Comparison of ENCODE assay signal across 10 mouse cellular contexts in genomic region chr8:46488085-46488561, GRCm38 (mm10). TPM values are rescaled to one million over a fixed set of nuclear protein-coding genes. Genes with fewer than 3 reads are reported as not detected.
A peak's percentile ranks its signal among the peaks of the same experiment; 100 is the strongest.
DNase-seq lines count a peak whose midpoint lies in the region; ATAC-seq and TF ChIP-seq lines count a peak whose summit lies in the region.
"Had no signal": no experiment of that assay in that cellular context is flagged by ENCODE, and none has a peak within 500 bp of the region (broad histone marks: within the 10 kb centered on the region; RNA-seq: fewer than 3 reads in every experiment).

No protein-coding gene starts in this region.

- H3K9me3 ChIP-seq in forebrain, embryonic 10.5 days = no peaks in the 10 kb centered on the region
- no peaks in the 10 kb centered on the region for H3K9me3 ChIP-seq in forebrain, embryonic 11.5 days (ENCODE audit: control insufficient read depth, low read length)
- H3K9me3 ChIP-seq in hindbrain, postnatal 0 days (ENCODE audit: low read length) = no peaks in the 10 kb centered on the region
- no peaks in the 10 kb centered on the region for H3K9me3 ChIP-seq in intestine, embryonic 15.5 days

- no peak for ATAC-seq in forebrain, embryonic 11.5 days (replicated peaks; ENCODE audit: low FRiP score)
- peak; percentile 78 for ATAC-seq in hindbrain, postnatal 0 days
- ATAC-seq in intestine, embryonic 15.5 days = no peak
- ATAC-seq: CD4-positive, CD25-positive, alpha-beta regulatory T cell, adult 4 months had no signal

- H3K9ac ChIP-seq in forebrain, embryonic 11.5 days (ENCODE audit: low read length) = no peak overlapping the region
- H3K9ac ChIP-seq in hindbrain, postnatal 0 days (replicated peaks; ENCODE audit: low read length) = no peak overlapping the region
- no peak overlapping the region for H3K9ac ChIP-seq in intestine, embryonic 15.5 days

- WGBS in forebrain, embryonic 10.5 days = 47% methylated on average over 7 of the region's 7 CpGs
- WGBS in forebrain, embryonic 11.5 days = 34% methylated on average over 7 of the region's 7 CpGs
- WGBS in hindbrain, postnatal 0 days = 20% methylated on average over 7 of the region's 7 CpGs
- 40% methylated on average over 7 of the region's 7 CpGs for WGBS in intestine, embryonic 15.5 days

- H3K4me1 ChIP-seq in forebrain, embryonic 10.5 days = peaks cover 26% of the 10 kb centered on the region
- peaks cover 3% of the 10 kb centered on the region; the same call in 1 of the 2 replicates for H3K4me1 ChIP-seq in forebrain, embryonic 11.5 days (replicated peaks; ENCODE audit: control insufficient read depth, insufficient read depth, low read length)
- peaks cover 22% of the 10 kb centered on the region for H3K4me1 ChIP-seq in brown adipose tissue, adult 24 weeks (ENCODE audit: control insufficient read depth, insufficient read depth, insufficient read length, low read length)
- H3K4me1 ChIP-seq in hindbrain, postnatal 0 days (ENCODE audit: insufficient read depth, low read length) = peaks cover 7% of the 10 kb centered on the region
- H3K4me1 ChIP-seq in intestine, embryonic 15.5 days (replicated peaks) = peaks cover 11% of the 10 kb centered on the region

- DNase-seq in forebrain, embryonic 10.5 days (ENCODE audit: extremely low spot score, low spot score) = no peak
- DNase-seq in forebrain, embryonic 11.5 days (ENCODE audit: low spot score) = no peak
- peak in 1 of 2 experiments; percentile 33 for DNase-seq in left cerebral cortex, adult 2 months (ENCODE audit: extremely low spot score in 1 of 2, low spot score in 2 of 2)
- DNase-seq in left cerebral cortex, postnatal 36 days (ENCODE audit: low spot score in 2 of 2) = no peak
- peak; percentile 43 for DNase-seq in hindbrain, postnatal 0 days (ENCODE audit: low spot score)
- no peak for DNase-seq in cerebellum, postnatal 25 days
- DNase-seq: adrenal gland, adult 8-10 months had no signal

- no peak overlapping the region for H3K4me3 ChIP-seq in forebrain, embryonic 10.5 days
- no peak overlapping the region for H3K4me3 ChIP-seq in forebrain, embryonic 11.5 days (ENCODE audit: low read depth, low read length)
- no peak overlapping the region for H3K4me3 ChIP-seq in left cerebral cortex, adult 2 months
- peak overlapping the region; percentile 7 for H3K4me3 ChIP-seq in brown adipose tissue, adult 24 weeks (ENCODE audit: insufficient read depth, low read depth, low read length)
- H3K4me3 ChIP-seq in hindbrain, postnatal 0 days (ENCODE audit: low read length) = no peak overlapping the region
- H3K4me3 ChIP-seq in intestine, embryonic 15.5 days (replicated peaks) = no peak overlapping the region

- no peak for TF ChIP-seq CTCF in left cerebral cortex, adult 2 months (IDR thresholded peaks at IDR 0.05)
- TF ChIP-seq CTCF in hindbrain, postnatal 0 days (IDR thresholded peaks at IDR 0.05; ENCODE audit: low read depth) = no peak

- intact Hi-C loops in left cerebral cortex, adult 2 months (cut with DNase I) = no loop called here
- intact Hi-C loops in left cerebral cortex, postnatal 36 days (cut with DNase I) = no loop called here

- H3K36me3 ChIP-seq in forebrain, embryonic 10.5 days (replicated peaks) = no peaks in the 10 kb centered on the region
- H3K36me3 ChIP-seq in forebrain, embryonic 11.5 days (ENCODE audit: control insufficient read depth, insufficient read depth, low read length) = no peaks in the 10 kb centered on the region
- H3K36me3 ChIP-seq in hindbrain, postnatal 0 days (ENCODE audit: insufficient read depth, low read length) = no peaks in the 10 kb centered on the region
- H3K36me3 ChIP-seq in intestine, embryonic 15.5 days = no peaks in the 10 kb centered on the region

- no peak overlapping the region for H3K4me2 ChIP-seq in forebrain, embryonic 11.5 days (ENCODE audit: low read depth, low read length, severe bottlenecking)
- H3K4me2 ChIP-seq in hindbrain, postnatal 0 days (ENCODE audit: low read depth, low read length) = no peak overlapping the region
- no peak overlapping the region for H3K4me2 ChIP-seq in intestine, embryonic 15.5 days (replicated peaks)

- no peaks in the 10 kb centered on the region for H3K27me3 ChIP-seq in forebrain, embryonic 10.5 days (ENCODE audit: poor library complexity, severe bottlenecking)
- H3K27me3 ChIP-seq in forebrain, embryonic 11.5 days (ENCODE audit: control insufficient read depth, insufficient read depth, low read length) = no peaks in the 10 kb centered on the region
- no peaks in the 10 kb centered on the region for H3K27me3 ChIP-seq in hindbrain, postnatal 0 days (ENCODE audit: insufficient read depth, low read length)
- H3K27me3 ChIP-seq in intestine, embryonic 15.5 days (replicated peaks) = no peaks in the 10 kb centered on the region

- H3K27ac ChIP-seq in forebrain, embryonic 10.5 days = peak overlapping the region; percentile 45
- H3K27ac ChIP-seq in forebrain, embryonic 11.5 days (ENCODE audit: low read depth, low read length) = no peak overlapping the region
- H3K27ac ChIP-seq in left cerebral cortex, adult 2 months = peak overlapping the region; percentile 51; the same call in 1 of the 2 replicates
- peak overlapping the region; percentile 57 for H3K27ac ChIP-seq in brown adipose tissue, adult 24 weeks (replicated peaks; ENCODE audit: low read depth, low read length)
- H3K27ac ChIP-seq in hindbrain, postnatal 0 days = no peak overlapping the region
- no peak overlapping the region for H3K27ac ChIP-seq in intestine, embryonic 15.5 days

RNA-seq across cellular contexts. Expression of gene Acsl1, which starts 17.3 kb away (rescaled TPM):
- polyA plus RNA-seq in forebrain, embryonic 10.5 days (2016; fragmentation: Nextera tagmentation; extraction: Ambion mirVana) = 6.5 and 6.9 TPM in 2 replicates
- polyA plus RNA-seq in forebrain, embryonic 11.5 days (2014; fragmentation: Nextera tagmentation; extraction: Ambion mirVana) = 6.2 and 6.7 TPM in 2 replicates
- 10 to 100 TPM; 41.4 to 45.8 TPM for total RNA-seq in left cerebral cortex, adult 2 months (2021)
- total RNA-seq in left cerebral cortex, postnatal 36 days (2021) = 10 to 100 TPM; 42.6 to 52.0 TPM
- polyA plus RNA-seq in brown adipose tissue, adult 24 weeks (2012; ENCODE audit: insufficient read depth, insufficient read length, missing spikeins) = 734 and 1,073 TPM in 2 replicates
- total RNA-seq in hindbrain, postnatal 0 days (2014; rRNA removed) = 29.0 and 40.3 TPM in 2 replicates
- 25.6 and 26.7 TPM in 2 replicates for polyA plus RNA-seq in hindbrain, postnatal 0 days (2015; fragmentation: Nextera tagmentation; extraction: Ambion mirVana)
- 40.1 and 40.3 TPM in 2 replicates for polyA plus RNA-seq in intestine, embryonic 15.5 days (2015; fragmentation: Nextera tagmentation; extraction: Ambion mirVana)

Comparison
In these comparisons a context has a peak if more than half of its experiments do, and no peak if none do; other contexts are left out.
1. H3K27ac ChIP-seq: peak in forebrain, embryonic 10.5 days (single experiment), left cerebral cortex, adult 2 months (single experiment) and brown adipose tissue, adult 24 weeks (single experiment); none in forebrain, embryonic 11.5 days (single experiment), hindbrain, postnatal 0 days (single experiment) and intestine, embryonic 15.5 days (single experiment).
2. RNA of gene Acsl1, which starts 17.3 kb away (polyA plus RNA-seq): 734 to 1,073 TPM in brown adipose tissue, adult 24 weeks; 40.1 to 40.3 TPM in intestine, embryonic 15.5 days, 25.6 to 26.7 TPM in hindbrain, postnatal 0 days, 6.2 to 6.7 TPM in forebrain, embryonic 11.5 days and 6.5 to 6.9 TPM in forebrain, embryonic 10.5 days; every median in the first group is over 10 times any median in the second.